Mouse (Mus musculus) G1E (cell line): Measurements from ENCODE around the gene Tbc1d30.

ENCODE experiments used
- CTCF ChIP-seq: IDR thresholded peaks from 2 replicates; pipeline ENCODE4 v1.5.1; 2012; ENCODE audit warnings: low read depth, low read length, inconsistent platforms, mixed read lengths
- GATA1 ChIP-seq: IDR thresholded peaks from 2 replicates; pipeline ENCODE4 v1.6.1; 2012; ENCODE audit warnings: borderline replicate concordance, low read length, inconsistent platforms, mixed read lengths
- POLR2AphosphoS5 ChIP-seq: IDR thresholded peaks from 2 replicates; pipeline ENCODE4 v1.6.1; 2012; ENCODE audit warnings: low read depth, low read length, inconsistent platforms; ENCODE audit not compliant: insufficient replicate concordance
- TAL1 ChIP-seq: conservative IDR thresholded peaks from 2 replicates; pipeline ENCODE4 v1.6.1; 2012; ENCODE audit warnings: low read depth, low read length, inconsistent platforms, mixed read lengths

DNA sequence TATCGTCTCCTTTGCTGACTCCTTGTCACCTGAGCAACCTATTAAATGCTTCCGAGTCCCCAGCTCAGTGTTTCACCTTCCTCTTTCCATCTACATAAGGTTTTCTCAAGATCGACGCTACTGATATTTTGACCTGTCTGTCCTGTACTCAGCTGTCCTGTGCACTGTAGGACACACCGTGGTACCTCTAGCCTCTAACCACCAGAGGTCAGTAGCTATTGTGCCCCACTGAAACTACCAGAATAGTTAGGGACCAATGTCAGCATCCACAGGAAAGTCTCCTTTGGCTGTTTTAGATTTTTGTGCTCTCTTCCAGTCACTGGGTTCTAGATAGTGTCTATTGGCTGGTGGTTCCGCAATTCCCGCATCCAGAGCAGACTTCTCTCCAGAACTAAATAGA lies 98.3 kb downstream of the Tbc1d30 start:
- no peak for TF ChIP-seq CTCF
- TF ChIP-seq TAL1, result no peak
- TF ChIP-seq GATA1, result no peak
- TF ChIP-seq POLR2AphosphoS5, result no peak
